Mouse (Mus musculus) cerebellum, postnatal 14 days (tissue): ENCODE results near the gene 1810055G02Rik.

Experiments
- DNase-seq, 2 experiments: peaks; one replicate each; pipeline ENCODE4 v3.0.0; 2021; ENCODE audit warnings: mixed read lengths in 2 of 2

1810055G02Rik gene

DNA sequence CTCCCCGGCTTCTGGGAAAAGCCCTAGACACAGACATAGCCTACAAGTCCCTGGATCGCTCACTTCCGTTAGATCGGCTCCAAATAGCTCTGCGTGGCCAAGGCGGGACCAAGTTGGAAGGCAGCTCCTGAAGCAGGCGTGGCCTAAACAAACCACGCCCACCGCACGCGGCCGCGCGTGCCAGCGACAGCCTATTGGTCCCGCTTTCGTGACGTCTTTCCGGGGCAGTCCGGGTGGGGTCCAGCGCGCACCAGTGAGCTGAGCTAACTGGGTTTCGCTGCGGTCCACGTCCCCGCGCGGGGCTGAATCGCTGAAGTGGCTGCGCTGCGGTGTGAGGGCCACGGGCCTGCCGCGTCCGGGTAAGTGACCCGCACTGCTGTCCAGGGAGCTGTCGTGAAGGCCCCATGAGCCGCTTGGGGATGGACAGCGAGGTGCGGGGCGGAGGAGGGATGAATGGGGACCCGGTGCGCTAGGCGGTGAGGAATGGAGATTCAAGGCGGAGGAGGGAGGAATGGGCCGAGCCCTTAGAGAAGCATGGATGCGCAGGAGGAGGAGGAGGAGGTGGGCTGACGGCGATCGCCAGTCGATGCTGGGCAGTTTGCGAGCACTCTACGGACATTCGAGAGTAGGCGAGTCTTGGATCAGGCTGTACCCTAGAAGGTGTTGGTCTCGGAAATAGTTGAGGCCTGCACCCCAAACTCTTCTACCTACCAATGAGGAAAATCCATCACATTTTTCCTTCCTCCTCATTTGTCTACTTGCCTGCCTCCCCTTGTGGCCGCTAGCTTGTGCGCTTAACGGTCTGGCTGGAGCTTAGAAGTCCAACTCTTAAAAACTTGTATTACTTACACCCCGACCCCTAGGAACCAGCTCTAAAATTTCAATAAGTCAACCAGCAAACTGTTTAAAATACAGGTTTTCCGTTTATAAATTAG, at the start of gene 1810055G02Rik:
1810055G02Rik (plus strand) TSS at position 216 of the 935 bp plus-strand sequence.
- peak; percentile 99 to 100 for DNase-seq

- DNase-seq, result no peak
Observed at GRCm38 (mm10) chr19:3665510-3665909, 42.6 kb upstream of the 1810055G02Rik start.

DNA sequence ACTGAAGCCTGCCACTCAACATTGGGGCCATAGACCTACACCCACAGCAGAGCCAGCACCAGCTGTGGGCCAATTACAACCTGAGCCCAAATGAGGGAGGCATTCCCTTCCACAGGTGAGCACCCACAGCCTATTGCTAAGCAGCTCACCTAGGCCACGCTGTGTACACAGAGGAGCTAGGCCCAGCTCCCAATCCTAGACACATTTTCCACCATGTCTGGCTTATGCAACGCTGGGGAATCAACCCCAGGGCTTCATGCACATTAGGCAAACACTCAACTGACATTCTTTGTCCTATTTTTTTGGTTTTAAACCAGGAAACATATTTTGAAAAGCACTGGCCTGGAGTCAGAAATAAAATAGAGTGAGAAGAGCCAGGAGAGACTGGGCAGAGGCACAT, 41.5 kb upstream of the 1810055G02Rik start:
- DNase-seq, result no peak

- DNase-seq, result no peak
Observed at GRCm38 (mm10) chr19:3667155-3667895, 40.8 kb upstream of the 1810055G02Rik start.

- no peak for DNase-seq
Observed at GRCm38 (mm10) chr19:3667979-3668378, 40.1 kb upstream of the 1810055G02Rik start.

GRCm38 (mm10) chr19:3668551-3668950, 39.5 kb upstream of the 1810055G02Rik start:
- no peak for DNase-seq

GRCm38 (mm10) chr19:3669100-3669499, 39.0 kb upstream of the 1810055G02Rik start:
- DNase-seq, result no peak

GRCm38 (mm10) chr19:3673149-3673548, 34.9 kb upstream of the 1810055G02Rik start:
- DNase-seq, result no peak

DNA sequence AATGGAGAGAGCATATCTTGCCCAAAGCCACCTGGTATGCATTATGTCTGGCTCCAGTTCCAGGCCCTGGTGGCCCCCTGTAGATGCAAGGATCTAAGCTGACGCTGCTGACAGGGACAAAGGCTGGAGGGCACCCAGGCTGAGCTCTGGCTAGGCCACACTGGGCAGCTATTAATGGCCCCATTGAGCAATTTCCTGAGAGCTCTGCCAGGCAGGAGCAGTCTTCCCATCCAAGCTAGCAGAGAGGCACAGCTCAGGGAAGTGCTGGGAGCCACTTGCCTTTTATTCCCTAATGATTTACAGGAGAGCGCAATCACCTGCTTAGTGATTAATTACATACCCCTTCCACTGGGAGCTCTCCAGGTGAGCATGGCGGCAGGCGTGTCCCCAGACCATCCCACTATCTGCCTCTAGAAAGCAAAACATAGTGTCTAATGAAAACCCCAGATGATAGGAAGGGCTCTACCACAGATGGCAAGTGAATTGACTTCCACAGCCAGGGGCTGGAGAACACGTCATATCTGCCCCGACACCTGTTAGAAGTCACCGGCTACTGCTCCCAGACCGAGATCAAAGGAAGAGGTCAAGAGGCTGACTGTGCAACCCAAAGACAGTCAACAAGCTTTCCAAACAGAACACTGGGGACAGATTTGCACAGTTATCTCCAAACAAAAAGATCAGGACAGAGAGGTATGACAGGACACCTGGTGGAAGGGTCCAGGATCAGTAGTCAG, 33.8 kb upstream of the 1810055G02Rik start:
- DNase-seq, result no peak

DNA sequence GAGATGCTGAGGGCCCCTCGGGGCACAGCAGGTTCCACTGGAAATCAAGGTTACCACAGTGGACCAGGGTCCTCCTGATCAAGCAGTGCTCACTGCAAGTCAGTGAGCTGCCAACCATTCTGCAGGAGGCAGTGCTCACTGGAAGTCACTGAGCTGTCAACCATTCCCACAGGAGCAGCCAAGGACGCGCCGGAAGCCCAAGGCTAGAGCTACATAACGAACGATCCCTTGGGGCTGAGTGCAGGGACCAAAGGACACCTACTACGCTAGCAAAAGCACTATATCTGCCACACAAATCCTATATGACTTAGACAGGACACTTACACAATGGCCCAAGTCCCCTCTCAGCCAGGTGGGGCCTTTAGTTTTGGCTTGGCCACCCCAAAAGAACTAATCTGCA, 27.4 kb upstream of the 1810055G02Rik start:
- DNase-seq, result no peak

GRCm38 (mm10) chr19:3681310-3681934, 26.7 kb upstream of the 1810055G02Rik start:
- peak; percentile 73 to 75 for DNase-seq

DNA sequence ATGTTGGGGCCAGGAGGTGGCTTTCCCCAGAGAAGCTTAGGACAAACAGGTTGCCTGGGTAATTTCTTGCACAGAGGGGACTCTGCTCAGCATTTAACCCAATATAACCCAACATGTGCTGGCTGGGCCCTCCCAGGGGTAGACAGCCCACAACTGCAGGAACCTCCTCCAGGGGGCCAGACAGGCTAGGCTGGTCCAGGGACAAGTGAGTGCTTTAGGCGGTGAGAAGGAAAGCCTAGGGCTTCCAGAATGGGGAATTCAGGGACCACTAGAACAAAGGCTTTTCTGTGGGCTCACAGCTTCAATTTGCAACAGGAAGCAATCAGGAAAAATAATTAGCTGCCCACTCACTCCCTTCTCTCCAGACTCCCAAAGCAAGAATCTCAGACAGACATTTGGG, 23.7 kb upstream of the 1810055G02Rik start:
- no peak for DNase-seq

DNA sequence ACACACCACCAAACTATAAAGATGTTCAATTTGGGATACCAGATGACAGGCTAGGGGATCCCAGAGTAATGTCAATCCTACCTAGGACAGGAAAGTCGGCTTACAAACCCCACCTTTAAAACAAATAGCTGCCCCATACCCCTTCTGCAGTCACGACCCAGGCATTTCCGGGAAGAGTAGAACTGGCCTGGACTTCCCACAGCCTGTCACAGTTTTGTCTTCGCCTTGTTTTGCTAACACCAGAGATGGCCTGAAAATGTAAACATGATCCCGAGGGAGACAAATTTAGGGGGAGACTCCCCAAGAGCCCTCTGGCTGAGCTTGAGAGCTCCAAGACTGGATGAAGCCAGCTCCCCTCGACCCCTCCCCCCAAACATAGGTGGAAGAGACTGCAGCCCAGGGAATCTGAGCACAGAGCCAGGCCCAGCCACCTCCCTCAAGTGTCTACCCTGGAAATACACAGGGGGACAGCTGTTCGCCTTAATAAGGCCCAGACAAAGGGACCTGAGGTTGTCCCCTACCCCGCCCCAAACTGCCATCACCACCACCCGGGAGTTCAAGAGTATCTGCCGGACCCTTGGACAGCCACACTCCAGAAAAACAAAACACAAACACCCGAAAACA, 23.0 kb upstream of the 1810055G02Rik start:
- no peak for DNase-seq

DNA sequence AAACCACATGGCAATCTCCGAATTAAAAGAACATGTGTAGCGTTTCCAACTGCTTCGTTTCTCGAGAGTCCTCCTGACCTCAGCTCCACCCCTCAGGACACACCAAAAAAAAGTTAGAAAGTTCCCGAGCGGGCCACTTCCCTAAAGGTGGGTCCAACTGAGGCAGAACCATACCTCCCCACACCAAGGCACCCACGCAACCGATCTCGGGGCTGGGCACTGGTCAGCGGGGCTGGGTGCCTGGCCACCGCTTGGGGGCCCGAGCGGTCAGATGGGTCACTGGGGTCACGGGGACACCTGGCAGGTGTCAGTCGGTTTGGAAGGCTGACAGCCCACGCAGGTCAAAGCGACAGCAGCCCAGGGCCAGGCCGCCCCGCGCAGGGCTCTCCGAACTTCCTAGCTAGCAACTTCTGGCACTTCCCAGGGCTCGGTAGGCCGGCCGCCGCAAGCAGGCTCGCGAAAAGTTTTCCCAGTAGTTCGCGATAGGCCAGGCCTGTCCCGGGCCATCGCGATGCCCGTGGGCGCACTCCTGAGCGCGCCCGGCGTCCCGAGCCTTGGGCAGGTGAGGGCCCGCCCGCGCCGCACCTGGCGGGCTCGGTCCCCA, 22.4 kb upstream of the 1810055G02Rik start:
- no peak for DNase-seq

GRCm38 (mm10) chr19:3686215-3686894, 21.7 kb upstream of the 1810055G02Rik start, which contains the start of gene Lrp5:
Gene Lrp5, minus strand, starts transcription at chr19:3686564.
- DNase-seq, result peak; percentile 35 to 37

- DNase-seq, result no peak
Observed at GRCm38 (mm10) chr19:3687676-3688171, 20.4 kb upstream of the 1810055G02Rik start.

- DNase-seq, result no peak
Observed at GRCm38 (mm10) chr19:3691337-3691736, 16.8 kb upstream of the 1810055G02Rik start.

DNA sequence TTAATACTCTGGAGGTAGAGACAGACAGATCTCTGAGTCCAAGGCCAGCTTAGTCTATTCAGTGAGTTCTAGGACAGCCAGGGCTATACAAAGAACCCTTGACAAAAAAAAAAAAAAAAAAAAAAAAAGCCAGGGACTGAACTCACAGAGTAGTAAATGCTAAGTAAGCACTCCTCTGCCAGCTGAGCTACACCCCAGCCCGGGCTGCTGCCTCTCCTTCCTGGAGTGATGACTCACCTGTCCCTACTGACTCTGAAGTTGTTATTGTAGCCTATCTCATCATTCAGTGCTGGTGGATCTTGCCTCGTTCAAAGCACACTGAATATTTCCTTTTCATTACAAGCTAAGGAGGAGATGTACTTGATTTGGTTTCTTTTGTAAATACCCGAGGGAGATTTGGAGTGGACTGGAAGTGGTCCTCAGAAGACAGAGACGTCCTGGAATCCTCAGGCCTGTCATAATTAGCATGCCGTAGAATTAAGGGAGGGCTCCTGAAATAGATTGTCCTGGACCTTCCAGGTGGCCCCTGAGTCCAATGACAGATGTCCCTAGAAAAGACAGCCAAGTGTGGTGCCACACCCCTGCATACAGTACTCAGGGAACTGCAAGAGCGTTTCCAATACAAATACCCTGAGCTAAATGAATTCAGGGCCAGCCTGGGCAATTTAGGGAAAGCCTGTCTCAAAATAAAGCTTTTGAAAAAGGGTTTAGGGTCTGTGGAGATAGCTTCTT, 15.5 kb upstream of the 1810055G02Rik start:
- DNase-seq, result peak; percentile 26 to 53

DNA sequence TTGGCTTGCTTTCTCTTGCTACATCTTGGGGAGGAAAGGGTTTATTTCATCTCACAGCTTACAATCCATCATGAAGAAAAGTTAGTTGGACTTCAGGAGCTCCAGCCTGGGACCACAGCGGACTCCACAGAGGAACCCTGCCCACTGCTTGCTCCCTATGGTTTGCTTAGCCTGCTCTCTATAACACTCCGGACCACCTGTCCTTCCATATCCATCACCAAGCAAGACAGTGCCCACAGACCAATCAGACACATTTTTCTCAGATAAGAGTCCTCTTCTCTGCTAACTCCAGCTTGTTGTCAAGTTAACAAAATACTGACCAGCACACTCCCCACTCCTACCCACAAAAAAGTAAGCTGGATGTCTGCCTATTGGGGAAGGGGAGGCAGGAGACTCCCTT, 13.6 kb upstream of the 1810055G02Rik start:
- no peak for DNase-seq

DNA sequence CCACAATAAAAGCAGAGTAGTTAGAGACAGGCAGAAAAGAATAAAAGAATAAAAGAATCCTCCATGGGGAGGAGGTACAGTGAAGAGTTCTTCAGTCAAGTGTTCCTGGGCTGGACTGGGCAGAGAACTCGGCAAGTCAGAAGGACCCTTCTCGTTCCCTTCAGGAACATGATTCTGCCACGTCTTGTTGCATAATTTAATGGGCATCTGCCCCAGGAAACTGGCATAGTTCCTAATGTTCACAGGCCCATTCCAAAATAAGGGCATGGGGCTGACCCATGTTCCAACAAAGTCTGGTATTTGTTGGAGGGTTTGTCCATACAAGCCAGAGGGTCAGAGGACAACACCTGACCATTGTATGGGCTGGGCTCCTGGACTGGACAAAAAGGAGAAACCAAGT, 13.1 kb upstream of the 1810055G02Rik start:
- DNase-seq, result no peak
